Mouse (Mus musculus): ENCODE results near the gene Bspry.

DNA sequence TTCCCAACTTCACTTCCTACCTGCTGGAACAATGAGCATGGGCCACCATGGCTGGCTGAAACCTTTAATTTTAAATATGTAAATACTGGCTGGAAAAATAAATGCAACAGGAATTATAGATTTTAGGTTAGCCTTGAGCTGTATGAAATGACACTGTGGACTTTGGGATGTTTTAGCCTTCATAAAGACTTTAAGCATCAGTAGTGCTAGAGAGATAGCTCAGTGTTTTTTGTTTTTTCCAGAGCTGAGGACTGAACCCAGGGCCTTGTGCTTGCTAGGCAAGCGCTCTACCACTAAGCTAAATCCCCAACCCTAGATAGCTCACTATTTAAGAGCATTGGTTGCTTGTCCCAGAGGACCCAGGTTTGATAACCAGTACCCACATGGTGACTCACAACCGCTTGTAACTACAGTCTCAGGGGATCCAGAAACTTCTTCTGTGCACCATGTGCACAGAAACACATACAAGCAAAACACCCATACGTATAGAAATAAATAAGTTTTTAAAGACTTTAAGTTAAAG is 42.5 kb upstream of the Bspry start:
- no peak for TF ChIP-seq CTCF (IDR thresholded peaks at IDR 0.05; ENCODE audit: low read depth)
- TF ChIP-seq EP300 (IDR thresholded peaks at IDR 0.05; ENCODE audit: low read depth), result no peak

Measured in heart, postnatal 0 days (tissue).